Mouse (Mus musculus) kidney, embryonic 14.5 days (tissue): ENCODE results near the gene Lao1. TPM values are rescaled to one million over a fixed set of nuclear protein-coding genes. Genes with fewer than 3 reads are reported as not detected.

Experiments used
- ATAC-seq: fragments of 200-750 bp; cut with Nextera tagmentation; 2 replicates; pipeline ENCODE4 v1.8.0; 2017; ENCODE audit warnings: moderate number of reproducible peaks, mild to moderate bottlenecking, moderate TSS enrichment, moderate library complexity; ENCODE audit not compliant: low FRiP score, low TSS enrichment
- H3K27ac ChIP-seq: fragments of 300-500 bp; sonication (generic); 2 replicates; pipeline ENCODE4 v1.5.1; 2014; ENCODE audit warnings: low read depth, mild to moderate bottlenecking, low read length, moderate library complexity, mixed read lengths
- H3K27me3 ChIP-seq: fragments of 300-500 bp; sonication (generic); 2 replicates; pipeline ENCODE4 v1.6.1; 2014; ENCODE audit warnings: mild to moderate bottlenecking, low read length; ENCODE audit not compliant: control insufficient read depth, insufficient read depth
- H3K36me3 ChIP-seq: fragments of 300-500 bp; sonication (generic); 2 replicates; pipeline ENCODE4 v1.6.1; 2014; ENCODE audit warnings: low read length, mixed read lengths; ENCODE audit not compliant: control insufficient read depth, insufficient read depth
- H3K4me1 ChIP-seq: fragments of 300-500 bp; sonication (generic); 2 replicates; pipeline ENCODE4 v1.6.1; 2014; ENCODE audit warnings: low read length, mixed read lengths; ENCODE audit not compliant: control insufficient read depth, insufficient read depth
- H3K4me2 ChIP-seq: fragments of 300-500 bp; sonication (generic); replicated peaks from 2 replicates; pipeline ENCODE4 v1.6.1; 2014; ENCODE audit warnings: low read depth, mild to moderate bottlenecking, low read length
- H3K4me3 ChIP-seq: fragments of 300-500 bp; sonication (generic); 2 replicates; pipeline ENCODE4 v1.5.1; 2014; ENCODE audit warnings: mild to moderate bottlenecking, low read length
- H3K9ac ChIP-seq: fragments of 300-500 bp; sonication (generic); 2 replicates; pipeline ENCODE4 v1.6.1; 2014; ENCODE audit warnings: low read depth, mild to moderate bottlenecking, low read length, moderate library complexity
- H3K9me3 ChIP-seq: fragments of 300-500 bp; sonication (generic); 2 replicates; pipeline ENCODE4 v1.6.1; 2016; ENCODE audit warnings: low read length; ENCODE audit not compliant: control insufficient read depth
- WGBS: fragments of 180-500 bp; shearing (Covaris S2); extraction: QIAGEN DNeasy Blood & Tissue Kit; methylation state at CpG from one replicate; pipeline ENCODE4 v1.1.7; 2014; 5-methylcytosine and 5-hydroxymethylcytosine counted together
- polyA plus RNA-seq: library from polyadenylated mRNA; unstranded; fragments of >200 nt; fragmentation: Nextera tagmentation; extraction: Ambion mirVana; gene quantifications from 2 replicates; pipeline ENCODE4 v1.2.1, GENCODE M21; 2014

Gene Lao1
- polyA plus RNA-seq, 1 experiment from 2014 or later: not detected

DNA sequence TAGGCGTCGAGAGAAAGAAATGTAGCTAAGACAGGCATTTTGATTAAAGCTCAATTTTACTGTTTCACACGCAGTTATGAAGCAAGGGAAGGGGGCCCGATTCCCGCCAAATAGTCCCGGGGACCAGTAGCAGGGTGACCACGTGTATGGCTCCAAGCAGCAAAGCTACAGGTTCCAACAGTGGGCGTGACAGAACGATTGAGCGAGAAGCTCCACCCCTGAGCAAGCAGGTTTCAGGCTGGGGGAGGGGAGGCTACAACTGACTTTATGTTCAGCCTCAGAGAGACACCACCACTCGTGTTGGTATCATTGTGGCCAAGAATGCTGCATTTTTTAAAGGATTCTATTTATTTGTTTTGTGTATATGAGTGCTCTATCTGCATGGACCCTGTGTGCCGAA lies 28.0 kb downstream of the Lao1 start:
- H3K4me3 ChIP-seq: no peak overlapping the region
- no peak overlapping the region for H3K4me2 ChIP-seq
- no peak for ATAC-seq
- H3K36me3 ChIP-seq: no peaks in the 10 kb centered on the region
- WGBS: 27% methylated on average over 12 of the region's 12 CpGs
- no peak overlapping the region for H3K9ac ChIP-seq
- H3K27me3 ChIP-seq: no peaks in the 10 kb centered on the region
- no peaks in the 10 kb centered on the region for H3K4me1 ChIP-seq
- H3K9me3 ChIP-seq: peaks cover 3% of the 10 kb centered on the region; the same call in 1 of the 2 replicates
- H3K27ac ChIP-seq: no peak overlapping the region

DNA sequence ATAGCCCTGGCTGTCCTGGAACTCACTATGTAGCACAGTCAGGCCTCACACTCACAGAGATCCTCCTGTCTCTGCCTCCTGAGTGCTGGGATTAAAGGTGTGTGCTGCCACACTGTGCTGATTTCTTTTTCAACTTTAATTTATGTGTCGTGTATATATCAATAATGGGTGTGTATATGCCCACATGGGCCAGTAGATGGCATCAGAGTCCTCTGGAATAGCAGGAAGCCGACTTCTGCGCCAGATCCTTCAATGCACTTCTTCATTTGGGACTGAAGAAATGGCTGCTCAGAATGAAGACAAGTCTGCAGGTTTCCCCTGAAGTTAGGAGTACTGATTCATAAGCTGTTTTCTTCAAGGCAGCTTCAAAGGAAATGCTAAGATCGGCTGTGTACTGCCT lies 30.4 kb downstream of the Lao1 start:
- Histone ChIP-seq H3K4me1 (no peaks in the 10 kb centered on the region), H3K4me2 (no peak overlapping the region), H3K4me3 (no peak overlapping the region), H3K36me3 (no peaks in the 10 kb centered on the region), H3K9ac (no peak overlapping the region), H3K27me3 (no peaks in the 10 kb centered on the region), H3K9me3 (peaks cover 9% of the 10 kb centered on the region), H3K27ac (no peak overlapping the region)
- ATAC-seq: no peak
- WGBS: 41% methylated on average over 4 of the region's 4 CpGs

DNA sequence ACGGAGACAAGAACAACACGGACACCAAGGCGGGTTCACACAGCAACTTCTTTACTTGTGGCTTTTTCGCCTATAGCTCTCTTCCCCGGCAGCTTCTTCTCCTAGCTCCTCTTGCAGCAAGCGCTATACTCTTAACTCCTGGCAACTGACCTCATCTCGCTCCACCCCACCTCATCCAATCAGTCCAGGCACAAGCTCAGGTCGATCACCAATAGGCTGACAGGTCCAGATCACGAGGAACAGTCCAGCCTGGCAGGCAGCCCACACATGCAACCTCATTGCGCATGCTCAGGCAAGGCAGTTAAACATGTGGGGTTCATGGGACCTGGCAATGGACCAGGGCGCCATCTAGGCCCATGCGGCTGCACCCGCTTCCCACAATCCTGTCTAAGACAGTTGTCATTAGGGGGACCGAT lies 35.8 kb downstream of the Lao1 start:
- H3K9me3 ChIP-seq: peaks cover 9% of the 10 kb centered on the region
- 90% methylated on average over 14 of the region's 14 CpGs for WGBS
- H3K4me3 ChIP-seq: no peak overlapping the region
- H3K4me2 ChIP-seq: no peak overlapping the region
- no peak overlapping the region for H3K9ac ChIP-seq
- no peak for ATAC-seq
- no peaks in the 10 kb centered on the region for H3K4me1 ChIP-seq
- H3K36me3 ChIP-seq: no peaks in the 10 kb centered on the region
- H3K27me3 ChIP-seq: no peaks in the 10 kb centered on the region
- H3K27ac ChIP-seq: no peak overlapping the region

DNA sequence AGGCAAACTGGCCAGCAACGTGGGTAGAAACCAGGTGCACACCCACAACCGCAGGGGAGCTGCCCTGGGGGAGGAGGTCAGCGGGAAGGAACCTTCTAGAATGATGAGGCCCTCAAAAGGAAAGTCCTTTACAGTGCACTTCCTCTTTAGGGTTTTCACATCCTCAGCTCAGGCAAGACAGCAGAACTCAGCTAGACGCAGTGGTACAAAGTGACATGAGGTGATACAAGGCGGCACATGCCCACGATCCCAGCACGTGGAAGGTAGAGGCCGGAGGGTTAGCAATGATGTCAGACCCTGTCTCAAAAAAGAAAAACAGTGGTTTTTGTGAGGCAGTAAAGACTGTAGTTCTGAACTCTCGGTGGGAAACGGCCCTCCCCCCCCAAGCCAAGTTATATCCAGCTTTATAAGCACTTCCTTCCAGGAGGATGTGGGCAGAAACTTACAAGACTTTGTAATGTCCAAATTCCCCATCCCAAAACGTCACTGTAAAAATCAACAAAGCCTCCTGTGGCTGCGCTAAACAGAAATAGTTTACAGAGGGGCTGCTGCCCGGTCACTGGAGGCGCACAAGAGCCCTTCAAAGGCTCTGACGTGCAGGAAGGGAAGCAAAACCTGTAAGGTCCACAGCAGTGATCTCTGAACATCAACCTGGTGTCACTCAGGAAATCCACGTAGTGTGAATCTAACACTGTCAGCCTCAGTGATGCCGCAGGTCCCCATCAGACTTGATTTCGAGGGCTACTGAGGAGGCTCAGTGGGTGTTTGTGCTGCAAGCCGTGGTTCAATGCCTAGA lies 38.5 kb downstream of the Lao1 start:
- H3K4me2 ChIP-seq: no peak overlapping the region
- 68% methylated on average over 19 of the region's 19 CpGs for WGBS
- H3K9me3 ChIP-seq: peaks cover 3% of the 10 kb centered on the region; the same call in 1 of the 2 replicates
- no peaks in the 10 kb centered on the region for H3K36me3 ChIP-seq
- H3K4me3 ChIP-seq: no peak overlapping the region
- no peaks in the 10 kb centered on the region for H3K4me1 ChIP-seq
- H3K9ac ChIP-seq: no peak overlapping the region; the same call in 1 of the 2 replicates
- no peaks in the 10 kb centered on the region for H3K27me3 ChIP-seq
- H3K27ac ChIP-seq: no peak overlapping the region
- ATAC-seq: no peak

DNA sequence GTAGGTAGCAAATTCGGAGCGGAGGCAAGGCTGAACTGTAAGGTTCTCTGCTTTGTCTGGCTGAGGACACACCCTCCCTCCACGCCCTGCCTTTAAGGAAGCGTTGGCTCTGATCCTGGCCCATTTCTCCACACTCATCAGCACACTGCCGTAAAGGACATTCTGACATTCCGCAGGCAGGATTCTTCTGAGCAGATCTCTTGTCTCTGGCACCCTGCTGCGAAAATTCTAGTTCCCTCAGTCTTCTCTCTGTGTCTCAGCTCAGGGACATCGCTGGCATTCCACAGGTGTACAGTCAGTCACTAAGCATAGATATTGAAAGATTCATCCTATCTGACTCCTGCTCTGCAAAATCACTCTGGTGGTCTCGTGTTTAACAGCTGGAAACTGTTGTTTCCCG lies 40.3 kb downstream of the Lao1 start:
- H3K4me1 ChIP-seq: no peaks in the 10 kb centered on the region
- H3K9me3 ChIP-seq: no peaks in the 10 kb centered on the region
- ATAC-seq: no peak
- H3K9ac ChIP-seq: no peak overlapping the region
- H3K27me3 ChIP-seq: no peaks in the 10 kb centered on the region
- H3K36me3 ChIP-seq: no peaks in the 10 kb centered on the region
- H3K27ac ChIP-seq: no peak overlapping the region
- H3K4me2 ChIP-seq: no peak overlapping the region
- no peak overlapping the region for H3K4me3 ChIP-seq
- 56% methylated on average over 10 of the region's 10 CpGs for WGBS

DNA sequence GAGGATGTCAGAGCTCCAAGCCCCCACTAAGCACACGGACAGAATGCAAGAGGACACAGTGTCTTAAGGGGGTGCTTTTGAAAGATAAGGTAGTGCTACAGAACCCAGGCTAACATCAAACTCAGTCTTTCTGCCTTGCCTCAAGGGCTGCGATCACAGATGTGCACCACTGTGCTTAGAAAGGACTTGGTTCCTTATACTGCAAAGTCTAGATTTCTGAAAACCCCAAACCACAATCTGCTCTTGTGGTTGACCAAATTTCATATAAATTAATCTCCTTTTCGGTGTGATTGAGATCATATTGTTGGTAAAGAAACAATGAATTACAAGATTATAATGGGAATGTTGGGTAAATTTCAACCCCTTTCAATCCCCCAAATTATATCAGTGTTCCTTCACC lies 41.1 kb downstream of the Lao1 start:
- Histone ChIP-seq H3K9me3 (no peaks in the 10 kb centered on the region), H3K9ac (no peak overlapping the region), H3K27me3 (no peaks in the 10 kb centered on the region), H3K27ac (no peak overlapping the region), H3K36me3 (no peaks in the 10 kb centered on the region), H3K4me2 (no peak overlapping the region), H3K4me3 (no peak overlapping the region), H3K4me1 (no peaks in the 10 kb centered on the region)
- 82% methylated on average over 3 of the region's 3 CpGs for WGBS
- ATAC-seq: no peak

DNA sequence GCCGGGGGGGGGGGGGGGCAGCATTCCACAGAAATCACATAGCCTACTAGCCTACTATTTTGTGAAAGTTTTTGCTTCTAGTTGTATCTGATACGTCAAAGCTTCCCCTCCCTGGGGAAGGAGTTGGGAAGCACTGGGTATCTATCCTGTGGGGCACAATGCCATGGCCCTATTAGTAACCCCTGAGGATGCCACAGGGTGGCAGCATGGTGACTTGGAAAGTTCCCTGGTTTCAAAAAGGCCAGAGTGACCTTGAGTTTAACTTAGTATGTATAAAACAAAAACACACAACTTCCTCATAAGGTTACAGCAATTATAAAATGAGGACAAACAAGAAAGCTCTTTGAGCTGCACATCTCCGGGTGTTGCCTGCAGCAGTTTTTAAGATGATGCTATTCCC lies 42.8 kb downstream of the Lao1 start:
- 75% methylated on average over 3 of the region's 3 CpGs for WGBS
- H3K4me3 ChIP-seq: no peak overlapping the region
- H3K9ac ChIP-seq: no peak overlapping the region
- H3K4me1 ChIP-seq: no peaks in the 10 kb centered on the region
- H3K27ac ChIP-seq: no peak overlapping the region
- H3K36me3 ChIP-seq: no peaks in the 10 kb centered on the region
- H3K27me3 ChIP-seq: no peaks in the 10 kb centered on the region
- H3K4me2 ChIP-seq: no peak overlapping the region
- ATAC-seq: no peak
- no peaks in the 10 kb centered on the region for H3K9me3 ChIP-seq

DNA sequence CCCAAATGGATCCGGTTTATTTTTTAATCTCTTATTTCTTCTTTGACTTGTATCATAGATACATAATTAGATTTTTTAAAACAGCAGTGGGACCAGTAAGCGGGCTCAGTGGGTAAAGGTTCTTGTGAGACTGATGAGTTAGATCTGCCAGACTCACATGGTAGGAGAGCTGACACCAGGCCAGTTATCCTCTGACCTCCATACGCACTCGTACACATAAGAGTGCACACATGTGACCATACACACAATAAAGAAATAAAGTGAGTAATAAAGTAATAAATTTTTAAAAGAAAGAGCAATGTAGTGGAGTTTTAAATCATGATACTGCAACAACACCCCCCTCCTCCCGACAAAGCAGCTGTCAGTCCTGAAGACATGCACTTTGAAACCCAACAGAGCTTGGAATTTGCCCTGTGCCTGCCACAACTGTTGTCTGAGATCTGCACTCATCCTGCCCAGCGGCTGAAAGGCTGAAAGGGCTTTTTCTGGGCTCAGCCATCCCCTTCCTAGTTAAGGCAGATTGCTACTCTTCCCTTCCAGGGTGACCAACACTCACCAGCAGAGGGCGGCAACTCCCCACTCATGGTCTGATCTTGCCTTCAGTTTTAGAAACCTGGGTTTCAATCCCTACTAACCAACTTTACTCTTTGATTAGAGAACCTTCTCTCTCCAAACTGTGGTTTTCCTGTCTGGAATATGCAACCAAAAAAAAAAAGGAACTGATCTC lies 43.4 kb downstream of the Lao1 start:
- no peaks in the 10 kb centered on the region for H3K27me3 ChIP-seq
- peak; percentile 62; the same call in 1 of the 2 replicates for ATAC-seq
- H3K36me3 ChIP-seq: no peaks in the 10 kb centered on the region
- no peak overlapping the region for H3K4me2 ChIP-seq
- no peak overlapping the region for H3K27ac ChIP-seq
- H3K9me3 ChIP-seq: no peaks in the 10 kb centered on the region
- H3K4me1 ChIP-seq: no peaks in the 10 kb centered on the region
- WGBS: 43% methylated on average over 7 of the region's 7 CpGs
- no peak overlapping the region for H3K4me3 ChIP-seq
- no peak overlapping the region for H3K9ac ChIP-seq

DNA sequence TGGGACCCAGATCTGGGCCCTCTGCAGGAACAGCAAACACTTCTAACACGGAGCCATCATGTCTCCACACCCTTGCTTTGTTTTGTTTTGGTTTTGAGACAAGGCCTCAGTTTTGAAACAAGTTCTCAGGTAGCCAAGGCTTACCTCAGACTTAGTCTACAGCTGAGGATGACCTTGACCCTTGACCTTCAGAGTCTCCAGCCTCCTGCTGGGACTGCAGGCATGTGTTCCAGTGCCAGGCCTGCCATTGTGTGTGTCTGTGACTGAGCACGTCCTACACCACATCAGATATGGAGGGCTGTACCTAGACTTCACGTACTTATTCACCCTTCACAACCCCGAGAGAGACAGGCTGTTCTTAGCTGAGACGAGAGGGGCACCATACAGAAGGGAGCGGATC lies 46.2 kb downstream of the Lao1 start:
- Histone ChIP-seq H3K27ac (no peak overlapping the region), H3K9ac (no peak overlapping the region), H3K4me1 (no peaks in the 10 kb centered on the region), H3K36me3 (no peaks in the 10 kb centered on the region), H3K4me3 (no peak overlapping the region), H3K27me3 (no peaks in the 10 kb centered on the region), H3K9me3 (no peaks in the 10 kb centered on the region), H3K4me2 (no peak overlapping the region)
- 82% methylated on average over 6 of the region's 6 CpGs for WGBS
- no peak for ATAC-seq
